8 mouse cellular contexts compared by ENCODE assay signal in the genomic region with DNA sequence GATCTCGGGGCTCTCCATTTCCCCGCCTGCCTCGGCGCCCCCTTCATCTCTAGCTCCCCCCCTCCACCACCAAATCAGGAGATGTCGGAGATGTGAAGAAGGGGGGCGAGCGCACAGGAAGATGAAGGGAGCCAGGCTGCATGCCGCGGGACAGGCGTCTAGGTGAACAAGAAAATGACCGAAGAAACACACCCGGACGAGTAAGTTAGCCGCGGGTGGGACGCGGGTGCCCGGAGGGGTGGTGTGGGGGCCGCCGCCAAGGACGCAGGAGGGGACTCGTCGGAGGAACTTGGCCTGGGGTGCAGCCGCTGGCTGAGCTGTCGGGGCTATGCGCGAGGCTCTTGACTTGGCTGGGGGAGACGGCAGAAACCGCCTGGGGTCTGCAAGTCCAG. TPM values are rescaled to one million over a fixed set of nuclear protein-coding genes. Genes with fewer than 3 reads are reported as not detected.
DNase-seq lines count a peak whose midpoint lies in the region; ATAC-seq and TF ChIP-seq lines count a peak whose summit lies in the region.

No protein-coding gene starts in this region.

- no peaks in the 10 kb centered on the region for H3K9me3 ChIP-seq in midbrain, embryonic 10.5 days (replicated peaks)

- peak overlapping the region; percentile 99 for H3K27ac ChIP-seq in midbrain, embryonic 10.5 days (replicated peaks)

- peak; percentile 2; the same call in 1 of the 2 replicates for ATAC-seq in frontal cortex, adult (ENCODE audit: low TSS enrichment)

- no peak for DNase-seq in lung, adult 2 months
- no peak for DNase-seq in lung, postnatal 25 days (ENCODE audit: low spot score)
- DNase-seq in brain, adult 2 months (ENCODE audit: low read depth, low spot score) = peak; percentile 59
- peak; percentile 59 for DNase-seq in kidney, adult 9 months
- DNase-seq in midbrain, embryonic 10.5 days (ENCODE audit: low spot score) = no peak
- DNase-seq in thymus, adult 18-20 months = peak; percentile 62 to 71
- no peak for DNase-seq in adrenal gland, postnatal 14 days

- H3K4me3 ChIP-seq in lung, adult 2 months (replicated peaks; ENCODE audit: extremely low read depth, low read depth, low read length) = peak overlapping the region; percentile 95
- H3K4me3 ChIP-seq in midbrain, embryonic 10.5 days = peak overlapping the region; percentile 93

- H3K36me3 ChIP-seq in midbrain, embryonic 10.5 days = no peaks in the 10 kb centered on the region

- WGBS in lung, adult 2 months = under 1% methylated on average over 29 of the region's 29 CpGs
- WGBS in midbrain, embryonic 10.5 days = under 1% methylated on average over 29 of the region's 29 CpGs

- 0 out of 2 replicates have a peak, but pooled peaks cover 4% of the 10 kb centered on the region for H3K27me3 ChIP-seq in midbrain, embryonic 10.5 days (ENCODE audit: low read depth, poor library complexity, severe bottlenecking)

- peaks cover 7% of the 10 kb centered on the region for H3K4me1 ChIP-seq in lung, adult 2 months (ENCODE audit: control insufficient read depth, insufficient read depth, low read length)
- H3K4me1 ChIP-seq in midbrain, embryonic 10.5 days = peaks cover 47% of the 10 kb centered on the region

- no peak for TF ChIP-seq CTCF in lung, adult 2 months (IDR thresholded peaks at IDR 0.05; ENCODE audit: insufficient read depth, low read length)

- no peak for TF ChIP-seq POLR2A in lung, adult 2 months (IDR thresholded peaks at IDR 0.05; ENCODE audit: borderline replicate concordance, extremely low read depth, low read depth, low read length)

RNA-seq across cellular contexts. Expression of a gene that starts 0.6 kb away (rescaled TPM):
- 24.0 and 24.4 TPM in 2 replicates for polyA plus RNA-seq in lung, adult 2 months (2012; rRNA removed)
- 5.9 and 6.8 TPM in 2 replicates for polyA plus RNA-seq in midbrain, embryonic 10.5 days (2016; fragmentation: Nextera tagmentation; extraction: Ambion mirVana)
- 35.1 and 41.9 TPM in 2 replicates for total RNA-seq in adrenal gland, postnatal 14 days (2021)

Comparison
In these comparisons a context has a peak if more than half of its experiments do, and no peak if none do; other contexts are left out.
1. DNase-seq: peak in brain, adult 2 months (single experiment), kidney, adult 9 months (single experiment) and thymus, adult 18-20 months (2 of 2); none in lung, adult 2 months (single experiment), lung, postnatal 25 days (single experiment), midbrain, embryonic 10.5 days (single experiment) and adrenal gland, postnatal 14 days (single experiment).